Mouse (Mus musculus) lung, adult 2 months (tissue): ENCODE measurements around the gene Rnf220.

ENCODE experiments used
- CTCF ChIP-seq: fragments of 200-500 bp; IDR thresholded peaks from 2 replicates; pipeline ENCODE4 v1.5.1; 2011; ENCODE audit warnings: mild to moderate bottlenecking, low read length, control low read depth; ENCODE audit not compliant: insufficient read depth
- POLR2A ChIP-seq: fragments of 200-500 bp; IDR thresholded peaks from 2 replicates; pipeline ENCODE4 v1.6.1; 2011; ENCODE audit warnings: low read depth, mild to moderate bottlenecking, control low read depth, low read length, borderline replicate concordance; ENCODE audit errors: extremely low read depth

- TF ChIP-seq CTCF (no peak), POLR2A (no peak)
Observed at GRCm38 (mm10) chr4:117254017-117254627, 242.7 kb downstream of the Rnf220 start.
